Mouse (Mus musculus): ENCODE measurements around the gene Pde8b. TPM values are rescaled to one million over a fixed set of nuclear protein-coding genes. Genes with fewer than 3 reads are reported as not detected.
A peak's percentile ranks its signal among the peaks of the same experiment; 100 is the strongest.

Gene Pde8b
- polyA plus RNA-seq, 1 experiment from 2014 or later = 3.6 TPM

DNA sequence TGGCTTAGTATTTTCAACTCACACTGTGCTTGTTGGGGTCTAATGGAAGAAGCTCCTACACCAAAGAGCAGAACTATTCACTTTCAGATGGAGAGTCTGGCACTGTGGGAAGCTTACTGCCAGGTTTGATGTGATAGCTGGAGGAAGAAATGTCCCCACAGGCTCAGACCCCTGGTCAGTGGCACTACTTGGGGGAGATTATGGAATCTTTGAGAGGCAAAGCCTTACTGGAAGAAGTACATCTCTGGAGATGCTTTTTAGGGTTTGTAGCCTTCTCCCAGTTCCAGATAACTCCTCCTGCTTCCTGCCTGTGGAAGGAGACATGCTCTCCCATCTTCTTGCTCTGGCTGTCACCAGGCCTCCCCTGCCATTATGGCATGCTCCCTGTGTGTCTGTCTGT lies 50.1 kb downstream of the Pde8b start:
- Histone ChIP-seq H3K9ac (ENCODE audit: low read length) (no peak overlapping the region), H3K27ac (ENCODE audit: low read depth, low read length) (no peak overlapping the region), H3K36me3 (ENCODE audit: control insufficient read depth, insufficient read depth, low read length) (no peaks in the 10 kb centered on the region), H3K4me1 (ENCODE audit: control insufficient read depth, insufficient read depth, low read length) (no peaks in the 10 kb centered on the region), H3K4me3 (ENCODE audit: low read depth, low read length) (no peak overlapping the region), H3K4me2 (ENCODE audit: low read length) (no peak overlapping the region), H3K9me3 (replicated peaks; ENCODE audit: control insufficient read depth, low read length) (no peaks in the 10 kb centered on the region), H3K27me3 (replicated peaks; ENCODE audit: control insufficient read depth, insufficient read depth, low read length) (no peaks in the 10 kb centered on the region)
- ATAC-seq (no peak), DNase-seq (ENCODE audit: low spot score) (no peak)

GRCm38 (mm10) chr13:95196106-95196705 lies 53.9 kb downstream of the Pde8b start:
- ATAC-seq (0 out of 2 replicates have a peak, but pooled peaks have one; percentile 23), DNase-seq (ENCODE audit: low spot score) (peak; percentile 38)
- WGBS = 66% methylated on average over 7 of the region's 7 CpGs
- no peak overlapping the region for H3K4me2 ChIP-seq (ENCODE audit: low read length)
- H3K36me3 ChIP-seq (ENCODE audit: control insufficient read depth, insufficient read depth, low read length) = no peaks in the 10 kb centered on the region
- no peaks in the 10 kb centered on the region for H3K9me3 ChIP-seq (replicated peaks; ENCODE audit: control insufficient read depth, low read length)
- no peak overlapping the region for H3K27ac ChIP-seq (ENCODE audit: low read depth, low read length)
- H3K9ac ChIP-seq (ENCODE audit: low read length) = no peak overlapping the region
- no peaks in the 10 kb centered on the region for H3K4me1 ChIP-seq (ENCODE audit: control insufficient read depth, insufficient read depth, low read length)
- no peak overlapping the region for H3K4me3 ChIP-seq (ENCODE audit: low read depth, low read length)
- no peaks in the 10 kb centered on the region for H3K27me3 ChIP-seq (replicated peaks; ENCODE audit: control insufficient read depth, insufficient read depth, low read length)

DNA sequence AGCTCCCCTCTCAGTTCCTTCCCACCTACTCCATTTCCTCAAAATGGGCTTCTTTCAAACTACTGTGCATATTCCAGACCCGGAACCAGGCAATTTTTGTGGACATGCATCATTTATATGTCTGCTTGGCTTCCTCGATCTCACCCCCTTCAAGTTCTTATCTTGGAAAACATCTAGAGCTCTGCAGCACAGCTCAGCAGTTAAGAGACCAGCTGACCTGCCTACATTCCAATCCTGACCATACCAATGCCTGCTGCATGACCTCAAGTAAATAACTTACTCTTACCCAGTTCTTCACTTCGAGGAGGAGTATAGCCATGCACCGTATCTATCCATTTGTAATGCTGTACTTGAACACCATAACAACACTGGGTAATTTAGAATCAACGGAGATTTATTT lies 58.2 kb downstream of the Pde8b start:
- Histone ChIP-seq H3K27me3 (replicated peaks; ENCODE audit: control insufficient read depth, insufficient read depth, low read length) (no peaks in the 10 kb centered on the region), H3K4me3 (ENCODE audit: low read depth, low read length) (no peak overlapping the region), H3K4me2 (ENCODE audit: low read length) (no peak overlapping the region), H3K36me3 (ENCODE audit: control insufficient read depth, insufficient read depth, low read length) (no peaks in the 10 kb centered on the region), H3K4me1 (ENCODE audit: control insufficient read depth, insufficient read depth, low read length) (peaks cover 4% of the 10 kb centered on the region), H3K9me3 (replicated peaks; ENCODE audit: control insufficient read depth, low read length) (no peaks in the 10 kb centered on the region), H3K27ac (ENCODE audit: low read depth, low read length) (no peak overlapping the region), H3K9ac (ENCODE audit: low read length) (no peak overlapping the region)
- 93% methylated on average over 5 of the region's 5 CpGs for WGBS
- no peak for ATAC-seq
- DNase-seq (ENCODE audit: low spot score) = no peak

- Histone ChIP-seq H3K4me3 (ENCODE audit: low read depth, low read length) (no peak overlapping the region), H3K4me1 (ENCODE audit: control insufficient read depth, insufficient read depth, low read length) (peaks cover 15% of the 10 kb centered on the region), H3K4me2 (ENCODE audit: low read length) (no peak overlapping the region), H3K27ac (ENCODE audit: low read depth, low read length) (no peak overlapping the region), H3K36me3 (ENCODE audit: control insufficient read depth, insufficient read depth, low read length) (no peaks in the 10 kb centered on the region), H3K27me3 (replicated peaks; ENCODE audit: control insufficient read depth, insufficient read depth, low read length) (no peaks in the 10 kb centered on the region), H3K9ac (ENCODE audit: low read length) (no peak overlapping the region), H3K9me3 (replicated peaks; ENCODE audit: control insufficient read depth, low read length) (no peaks in the 10 kb centered on the region)
- ATAC-seq (no peak), DNase-seq (ENCODE audit: low spot score) (no peak)
- WGBS = 90% methylated on average over 2 of the region's 2 CpGs
Measured at GRCm38 (mm10) chr13:95189111-95189510, 61.0 kb downstream of the Pde8b start.

DNA sequence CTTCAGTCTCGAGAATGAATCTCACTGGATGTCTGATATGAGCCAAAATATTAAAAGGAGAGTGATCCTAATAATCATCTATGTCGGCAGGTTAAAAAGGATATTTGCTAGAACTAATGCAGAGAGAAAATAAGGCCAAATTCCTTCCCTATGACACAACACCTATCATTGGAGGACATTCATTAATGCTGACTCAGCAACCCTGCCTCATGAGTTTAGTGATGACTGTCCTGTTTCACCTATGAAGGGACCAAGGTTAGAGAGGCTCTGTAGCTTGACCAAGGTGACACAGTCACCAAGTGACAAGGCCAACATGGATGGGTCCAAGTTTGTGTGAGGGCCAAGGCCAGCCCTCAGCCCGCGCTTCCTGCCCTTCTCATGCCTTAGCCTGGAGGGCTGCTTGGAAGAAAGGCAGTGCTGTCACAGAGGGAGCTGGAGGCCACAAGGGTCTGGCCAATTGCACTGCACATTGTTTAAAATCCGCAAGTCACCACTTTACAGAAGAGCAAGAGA lies 62.9 kb downstream of the Pde8b start:
- H3K9me3 ChIP-seq (replicated peaks; ENCODE audit: control insufficient read depth, low read length) = no peaks in the 10 kb centered on the region
- H3K4me2 ChIP-seq (ENCODE audit: low read length) = no peak overlapping the region
- H3K4me3 ChIP-seq (ENCODE audit: low read depth, low read length) = no peak overlapping the region
- WGBS = 77% methylated on average over 5 of the region's 5 CpGs
- H3K27me3 ChIP-seq (replicated peaks; ENCODE audit: control insufficient read depth, insufficient read depth, low read length) = no peaks in the 10 kb centered on the region
- H3K9ac ChIP-seq (ENCODE audit: low read length) = no peak overlapping the region
- DNase-seq (ENCODE audit: low spot score) = no peak
- no peak overlapping the region for H3K27ac ChIP-seq (ENCODE audit: low read depth, low read length)
- ATAC-seq = no peak
- H3K4me1 ChIP-seq (ENCODE audit: control insufficient read depth, insufficient read depth, low read length) = peaks cover 15% of the 10 kb centered on the region
- H3K36me3 ChIP-seq (ENCODE audit: control insufficient read depth, insufficient read depth, low read length) = no peaks in the 10 kb centered on the region

DNA sequence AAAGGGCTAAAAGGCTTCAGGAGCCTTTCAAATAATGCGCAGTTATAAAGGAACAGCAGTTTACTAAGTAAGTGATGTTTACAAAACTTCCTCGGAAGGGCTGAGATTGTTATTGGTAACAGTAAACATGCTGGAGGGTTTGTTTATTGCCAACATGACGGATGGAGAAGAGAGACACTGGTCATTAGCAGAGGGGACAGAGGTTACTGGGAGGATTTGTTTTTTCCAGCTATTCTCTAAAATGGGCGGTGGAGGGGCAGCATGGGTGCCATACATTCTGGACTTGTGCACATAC lies 63.4 kb downstream of the Pde8b start:
- H3K4me3 ChIP-seq (ENCODE audit: low read depth, low read length) = no peak overlapping the region
- no peak overlapping the region for H3K4me2 ChIP-seq (ENCODE audit: low read length)
- H3K9ac ChIP-seq (ENCODE audit: low read length) = no peak overlapping the region
- H3K36me3 ChIP-seq (ENCODE audit: control insufficient read depth, insufficient read depth, low read length) = no peaks in the 10 kb centered on the region
- peaks cover 15% of the 10 kb centered on the region for H3K4me1 ChIP-seq (ENCODE audit: control insufficient read depth, insufficient read depth, low read length)
- H3K9me3 ChIP-seq (replicated peaks; ENCODE audit: control insufficient read depth, low read length) = no peaks in the 10 kb centered on the region
- WGBS = 11% methylated on average over 4 of the region's 4 CpGs
- DNase-seq (ENCODE audit: low spot score) = no peak
- no peak overlapping the region for H3K27ac ChIP-seq (ENCODE audit: low read depth, low read length)
- ATAC-seq = 0 out of 2 replicates have a peak, but pooled peaks have one; percentile 18
- H3K27me3 ChIP-seq (replicated peaks; ENCODE audit: control insufficient read depth, insufficient read depth, low read length) = no peaks in the 10 kb centered on the region

GRCm38 (mm10) chr13:95185891-95186740 lies 64.0 kb downstream of the Pde8b start:
- no peak overlapping the region for H3K4me3 ChIP-seq (ENCODE audit: low read depth, low read length)
- ATAC-seq (peak; percentile 81), DNase-seq (ENCODE audit: low spot score) (peak; percentile 53)
- H3K4me2 ChIP-seq (ENCODE audit: low read length) = no peak overlapping the region
- H3K9ac ChIP-seq (ENCODE audit: low read length) = no peak overlapping the region
- H3K9me3 ChIP-seq (replicated peaks; ENCODE audit: control insufficient read depth, low read length) = no peaks in the 10 kb centered on the region
- no peaks in the 10 kb centered on the region for H3K36me3 ChIP-seq (ENCODE audit: control insufficient read depth, insufficient read depth, low read length)
- H3K27ac ChIP-seq (ENCODE audit: low read depth, low read length) = no peak overlapping the region
- WGBS = 12% methylated on average over 10 of the region's 10 CpGs
- H3K27me3 ChIP-seq (replicated peaks; ENCODE audit: control insufficient read depth, insufficient read depth, low read length) = no peaks in the 10 kb centered on the region
- H3K4me1 ChIP-seq (ENCODE audit: control insufficient read depth, insufficient read depth, low read length) = peaks cover 15% of the 10 kb centered on the region

GRCm38 (mm10) chr13:95183686-95184085 lies 66.5 kb downstream of the Pde8b start:
- H3K4me1 ChIP-seq (ENCODE audit: control insufficient read depth, insufficient read depth, low read length) = peaks cover 15% of the 10 kb centered on the region
- DNase-seq (ENCODE audit: low spot score) (no peak), ATAC-seq (no peak)
- H3K9ac ChIP-seq (ENCODE audit: low read length) = no peak overlapping the region
- no peaks in the 10 kb centered on the region for H3K36me3 ChIP-seq (ENCODE audit: control insufficient read depth, insufficient read depth, low read length)
- no peaks in the 10 kb centered on the region for H3K27me3 ChIP-seq (replicated peaks; ENCODE audit: control insufficient read depth, insufficient read depth, low read length)
- H3K4me2 ChIP-seq (ENCODE audit: low read length) = no peak overlapping the region
- H3K27ac ChIP-seq (ENCODE audit: low read depth, low read length) = no peak overlapping the region
- 89% methylated on average over 2 of the region's 2 CpGs for WGBS
- H3K4me3 ChIP-seq (ENCODE audit: low read depth, low read length) = no peak overlapping the region
- no peaks in the 10 kb centered on the region for H3K9me3 ChIP-seq (replicated peaks; ENCODE audit: control insufficient read depth, low read length)

DNA sequence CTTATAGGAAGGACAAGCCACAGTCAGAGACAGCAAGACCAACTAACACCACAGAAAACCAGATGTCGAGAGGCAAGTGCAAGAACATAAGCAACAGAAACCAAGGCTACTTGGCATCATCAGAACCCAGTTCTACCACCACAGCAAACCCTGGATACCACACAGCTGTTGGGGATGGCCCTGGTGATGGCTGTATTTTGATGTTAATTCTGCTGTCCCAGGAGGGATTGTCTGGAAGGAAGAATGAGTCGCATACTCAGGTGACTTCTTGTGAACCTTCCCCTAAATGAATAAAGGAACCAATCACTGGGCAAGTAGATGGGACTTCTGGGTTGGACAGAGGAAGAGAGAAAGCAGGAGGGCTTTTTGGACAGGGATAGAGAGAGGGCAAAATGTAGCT lies 69.9 kb downstream of the Pde8b start:
- Histone ChIP-seq H3K9me3 (replicated peaks; ENCODE audit: control insufficient read depth, low read length) (no peaks in the 10 kb centered on the region), H3K27ac (ENCODE audit: low read depth, low read length) (no peak overlapping the region), H3K4me3 (ENCODE audit: low read depth, low read length) (no peak overlapping the region), H3K4me1 (ENCODE audit: control insufficient read depth, insufficient read depth, low read length) (no peaks in the 10 kb centered on the region), H3K36me3 (ENCODE audit: control insufficient read depth, insufficient read depth, low read length) (no peaks in the 10 kb centered on the region), H3K27me3 (replicated peaks; ENCODE audit: control insufficient read depth, insufficient read depth, low read length) (no peaks in the 10 kb centered on the region), H3K4me2 (ENCODE audit: low read length) (no peak overlapping the region), H3K9ac (ENCODE audit: low read length) (no peak overlapping the region)
- DNase-seq (ENCODE audit: low spot score) (no peak), ATAC-seq (no peak)
- WGBS = 97% methylated on average over 2 of the region's 2 CpGs

Data from forebrain, embryonic 14.5 days (tissue).